Mouse (Mus musculus) neural tube, embryonic 11.5 days (tissue): ENCODE data around the gene Adamts7. TPM values are rescaled to one million over a fixed set of nuclear protein-coding genes. Genes with fewer than 3 reads are reported as not detected.

Experiments used
- ATAC-seq: fragments of 200-750 bp; cut with Nextera tagmentation; 2 replicates; pipeline ENCODE4 v1.8.0; 2017; ENCODE audit warnings: moderate number of reproducible peaks, mild to moderate bottlenecking, moderate TSS enrichment, moderate library complexity; ENCODE audit not compliant: insufficient read depth, low FRiP score, low TSS enrichment
- DNase-seq: peaks from one replicate; pipeline ENCODE4 v3.0.0-alpha.2; 2015; ENCODE audit warnings: low spot score
- H3K27ac ChIP-seq: fragments of 300-500 bp; sonication (generic); 2 replicates; pipeline ENCODE4 v1.5.1; 2014; ENCODE audit warnings: low read depth, mild to moderate bottlenecking, low read length
- H3K27me3 ChIP-seq: fragments of 300-500 bp; sonication (generic); 2 replicates; pipeline ENCODE4 v1.6.1; 2014; ENCODE audit warnings: mild to moderate bottlenecking, low read length, mixed read lengths; ENCODE audit not compliant: control insufficient read depth, insufficient read depth
- H3K36me3 ChIP-seq: fragments of 300-500 bp; sonication (generic); 2 replicates; pipeline ENCODE4 v1.6.1; 2014; ENCODE audit warnings: mild to moderate bottlenecking, low read length, moderate library complexity, mixed read lengths; ENCODE audit not compliant: control insufficient read depth, insufficient read depth
- H3K4me1 ChIP-seq: fragments of 300-500 bp; sonication (generic); 2 replicates; pipeline ENCODE4 v1.6.1; 2014; ENCODE audit warnings: low read length, mixed read lengths; ENCODE audit not compliant: control insufficient read depth, insufficient read depth
- H3K4me2 ChIP-seq: fragments of 300-500 bp; sonication (generic); 2 replicates; pipeline ENCODE4 v1.6.1; 2014; ENCODE audit warnings: low read depth, mild to moderate bottlenecking, moderate library complexity
- H3K4me3 ChIP-seq: fragments of 300-500 bp; sonication (generic); 2 replicates; pipeline ENCODE4 v1.5.1; 2014; ENCODE audit warnings: low read depth, low read length
- H3K9ac ChIP-seq: fragments of 300-500 bp; sonication (generic); 2 replicates; pipeline ENCODE4 v1.6.1; 2014; ENCODE audit warnings: mild to moderate bottlenecking, low read length
- H3K9me3 ChIP-seq: fragments of 300-500 bp; sonication (generic); 2 replicates; pipeline ENCODE4 v1.6.1; 2016; ENCODE audit warnings: low read length; ENCODE audit not compliant: control insufficient read depth
- WGBS: fragments of 180-500 bp; shearing (Covaris S2); extraction: QIAGEN DNeasy Blood & Tissue Kit; methylation state at CpG from one replicate; pipeline ENCODE4 v1.1.7; 2014; 5-methylcytosine and 5-hydroxymethylcytosine counted together
- polyA plus RNA-seq: library from polyadenylated mRNA; unstranded; fragments of >200 nt; fragmentation: Nextera tagmentation; extraction: Ambion mirVana; gene quantifications from 2 replicates; pipeline ENCODE4 v1.2.1, GENCODE M21; 2014

Gene Adamts7
- polyA plus RNA-seq, 1 experiment from 2014 or later: 15.5 TPM

DNA sequence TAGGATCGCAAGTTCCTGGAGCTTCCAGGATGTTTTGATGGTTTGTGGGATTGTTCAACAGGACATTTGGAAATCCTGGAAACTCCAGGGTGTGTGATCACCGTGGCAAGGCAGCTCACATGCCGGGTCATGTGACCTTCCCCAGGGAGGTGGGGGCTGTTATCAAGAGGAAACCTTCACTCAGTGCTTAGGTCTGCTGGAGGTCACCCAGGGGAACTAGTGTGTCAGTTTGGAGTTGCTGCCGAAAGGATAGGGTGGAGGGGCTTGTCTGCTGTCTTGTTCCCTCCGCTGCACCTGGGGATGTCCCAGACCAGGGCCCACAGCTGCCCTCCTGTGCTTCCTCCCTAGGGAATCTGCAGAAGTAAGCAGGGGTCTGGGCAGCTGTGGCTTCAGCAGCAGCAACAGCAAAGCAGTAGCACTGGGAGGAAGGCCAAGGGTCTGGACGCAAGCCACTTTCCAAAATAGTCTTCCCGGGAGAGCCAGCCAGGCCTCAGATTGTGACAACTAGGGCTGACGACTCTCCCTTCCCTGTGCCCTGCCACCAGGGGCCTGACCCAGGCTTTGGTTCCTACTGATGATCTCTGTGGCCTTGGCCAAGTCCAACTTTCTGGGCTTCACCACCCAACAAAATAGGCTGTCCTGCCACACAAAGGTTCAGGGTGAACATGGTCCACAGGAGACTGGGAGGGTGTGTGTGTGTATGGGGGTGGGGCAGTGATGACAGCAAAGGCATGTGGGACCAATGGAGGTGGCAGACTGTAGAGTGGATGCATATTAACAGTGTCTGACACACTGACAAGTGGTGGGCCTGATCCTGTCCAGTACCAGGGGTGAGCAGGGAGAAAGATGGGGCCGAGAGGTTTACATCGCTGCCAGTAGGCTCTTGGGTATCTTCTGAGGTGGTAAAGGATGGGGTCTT is 35.9 kb downstream of the Adamts7 start:
- H3K36me3 ChIP-seq: peaks cover 7% of the 10 kb centered on the region
- H3K4me3 ChIP-seq: no peak overlapping the region
- WGBS: 79% methylated on average over 10 of the region's 10 CpGs
- no peak overlapping the region for H3K27ac ChIP-seq
- H3K27me3 ChIP-seq: no peaks in the 10 kb centered on the region
- no peak overlapping the region for H3K9ac ChIP-seq
- H3K9me3 ChIP-seq: no peaks in the 10 kb centered on the region
- no peak overlapping the region for H3K4me2 ChIP-seq
- DNase-seq (no peak), ATAC-seq (no peak)
- no peaks in the 10 kb centered on the region for H3K4me1 ChIP-seq

DNA sequence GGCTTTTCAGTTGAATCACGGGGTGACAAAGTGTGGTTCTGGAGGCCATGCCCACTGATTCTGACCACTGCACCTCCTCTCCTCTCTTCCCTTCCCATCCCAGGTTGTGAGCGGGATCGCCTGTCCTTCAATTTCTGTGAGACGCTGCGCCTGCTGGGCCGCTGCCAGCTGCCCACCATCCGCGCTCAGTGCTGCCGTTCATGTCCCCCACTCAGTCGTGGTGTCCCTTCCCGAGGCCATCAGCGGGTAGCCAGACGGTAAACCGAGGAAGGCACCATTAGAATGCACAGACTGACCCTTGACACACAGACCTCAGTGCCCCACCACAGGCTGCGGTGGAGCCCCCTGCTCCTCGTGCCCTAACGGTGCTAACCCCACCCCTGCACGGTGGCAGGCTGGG is 36.7 kb downstream of the Adamts7 start:
- Histone ChIP-seq H3K27ac (no peak overlapping the region), H3K9me3 (no peaks in the 10 kb centered on the region), H3K9ac (no peak overlapping the region), H3K27me3 (no peaks in the 10 kb centered on the region), H3K4me3 (no peak overlapping the region), H3K4me2 (no peak overlapping the region), H3K36me3 (0 out of 2 replicates have a peak, but pooled peaks cover 5% of the 10 kb centered on the region), H3K4me1 (no peaks in the 10 kb centered on the region)
- 96% methylated on average over 18 of the region's 18 CpGs for WGBS
- no peak for ATAC-seq
- DNase-seq: no peak

GRCm38 (mm10) chr9:90200501-90200900 is 37.6 kb downstream of the Adamts7 start:
- Histone ChIP-seq H3K36me3 (0 out of 2 replicates have a peak, but pooled peaks cover 2% of the 10 kb centered on the region), H3K27me3 (no peaks in the 10 kb centered on the region), H3K27ac (no peak overlapping the region), H3K4me3 (no peak overlapping the region), H3K4me2 (no peak overlapping the region), H3K9me3 (no peaks in the 10 kb centered on the region), H3K4me1 (no peaks in the 10 kb centered on the region), H3K9ac (no peak overlapping the region)
- WGBS: 96% methylated on average over 4 of the region's 4 CpGs
- ATAC-seq (no peak), DNase-seq (no peak)

GRCm38 (mm10) chr9:90201096-90201495 is 38.2 kb downstream of the Adamts7 start:
- no peaks in the 10 kb centered on the region for H3K9me3 ChIP-seq
- H3K4me2 ChIP-seq: no peak overlapping the region
- H3K4me1 ChIP-seq: no peaks in the 10 kb centered on the region
- DNase-seq: no peak
- no peak overlapping the region for H3K27ac ChIP-seq
- 0 out of 2 replicates have a peak, but pooled peaks cover 2% of the 10 kb centered on the region for H3K36me3 ChIP-seq
- H3K4me3 ChIP-seq: no peak overlapping the region
- ATAC-seq: no peak
- 85% methylated on average over 7 of the region's 7 CpGs for WGBS
- H3K9ac ChIP-seq: no peak overlapping the region
- H3K27me3 ChIP-seq: no peaks in the 10 kb centered on the region

DNA sequence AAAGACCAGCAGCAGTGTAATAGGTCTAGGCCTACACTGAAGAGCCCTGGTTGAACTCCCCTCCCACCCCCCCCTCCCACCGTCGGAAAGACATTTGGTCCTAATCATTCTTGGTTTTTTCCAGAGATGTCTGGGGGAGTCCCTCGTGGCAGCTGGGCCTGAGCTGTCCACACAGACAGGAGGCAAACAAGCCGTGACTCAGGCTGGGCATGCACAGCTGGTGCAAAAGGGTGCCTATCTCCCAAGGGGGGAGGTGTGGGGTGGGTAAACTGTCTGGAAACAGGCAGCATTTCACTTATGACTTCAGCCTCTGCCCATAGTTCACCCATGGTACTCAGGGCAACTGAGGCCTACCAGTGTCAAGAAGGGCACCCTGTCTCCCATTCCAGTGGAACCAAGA is 38.7 kb downstream of the Adamts7 start:
- Histone ChIP-seq H3K9me3 (no peaks in the 10 kb centered on the region), H3K4me3 (no peak overlapping the region), H3K4me2 (no peak overlapping the region), H3K27ac (no peak overlapping the region), H3K4me1 (no peaks in the 10 kb centered on the region), H3K9ac (no peak overlapping the region), H3K27me3 (no peaks in the 10 kb centered on the region), H3K36me3 (0 out of 2 replicates have a peak, but pooled peaks cover 2% of the 10 kb centered on the region)
- 79% methylated on average over 4 of the region's 4 CpGs for WGBS
- DNase-seq (no peak), ATAC-seq (no peak)

DNA sequence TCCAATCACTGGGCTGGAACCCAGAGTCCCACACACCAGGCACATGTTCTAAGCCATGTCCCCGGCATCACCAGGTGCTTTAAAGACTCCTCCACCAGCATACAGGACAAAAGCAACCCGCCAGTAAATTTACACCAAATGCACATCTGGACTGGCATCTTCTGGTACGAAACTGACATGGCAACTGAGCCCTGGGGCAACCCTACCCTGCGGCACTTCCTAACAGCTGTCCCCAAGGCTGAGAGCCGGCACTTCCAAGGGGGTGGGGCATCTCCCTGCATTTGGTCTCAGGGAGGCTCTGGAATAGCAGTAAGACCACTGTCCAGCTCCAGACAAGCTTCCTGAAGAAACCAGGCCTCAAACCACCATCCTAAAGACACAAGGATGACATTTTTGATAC is 40.4 kb downstream of the Adamts7 start:
- ATAC-seq (no peak), DNase-seq (no peak)
- no peaks in the 10 kb centered on the region for H3K4me1 ChIP-seq
- H3K27ac ChIP-seq: no peak overlapping the region
- 82% methylated on average over 5 of the region's 5 CpGs for WGBS
- H3K36me3 ChIP-seq: 0 out of 2 replicates have a peak, but pooled peaks cover 2% of the 10 kb centered on the region
- H3K4me2 ChIP-seq: no peak overlapping the region
- H3K9ac ChIP-seq: no peak overlapping the region
- no peak overlapping the region for H3K4me3 ChIP-seq
- H3K27me3 ChIP-seq: no peaks in the 10 kb centered on the region
- no peaks in the 10 kb centered on the region for H3K9me3 ChIP-seq

GRCm38 (mm10) chr9:90204396-90204915 is 41.6 kb downstream of the Adamts7 start:
- WGBS: 64% methylated on average over 8 of the region's 8 CpGs
- Histone ChIP-seq H3K27ac (no peak overlapping the region), H3K4me2 (no peak overlapping the region), H3K4me1 (no peaks in the 10 kb centered on the region), H3K9ac (no peak overlapping the region), H3K36me3 (no peaks in the 10 kb centered on the region), H3K4me3 (no peak overlapping the region), H3K9me3 (no peaks in the 10 kb centered on the region), H3K27me3 (no peaks in the 10 kb centered on the region)
- no peak for ATAC-seq
- DNase-seq: no peak

GRCm38 (mm10) chr9:90206500-90206899 is 43.6 kb downstream of the Adamts7 start:
- DNase-seq: peak; percentile 81
- no peak overlapping the region for H3K27ac ChIP-seq
- H3K4me2 ChIP-seq: no peak overlapping the region
- no peaks in the 10 kb centered on the region for H3K36me3 ChIP-seq
- peak; percentile 63; the same call in 1 of the 2 replicates for ATAC-seq
- no peak overlapping the region for H3K4me3 ChIP-seq
- no peaks in the 10 kb centered on the region for H3K27me3 ChIP-seq
- no peak overlapping the region for H3K9ac ChIP-seq
- 45% methylated on average over 2 of the region's 2 CpGs for WGBS
- no peaks in the 10 kb centered on the region for H3K9me3 ChIP-seq
- no peaks in the 10 kb centered on the region for H3K4me1 ChIP-seq

DNA sequence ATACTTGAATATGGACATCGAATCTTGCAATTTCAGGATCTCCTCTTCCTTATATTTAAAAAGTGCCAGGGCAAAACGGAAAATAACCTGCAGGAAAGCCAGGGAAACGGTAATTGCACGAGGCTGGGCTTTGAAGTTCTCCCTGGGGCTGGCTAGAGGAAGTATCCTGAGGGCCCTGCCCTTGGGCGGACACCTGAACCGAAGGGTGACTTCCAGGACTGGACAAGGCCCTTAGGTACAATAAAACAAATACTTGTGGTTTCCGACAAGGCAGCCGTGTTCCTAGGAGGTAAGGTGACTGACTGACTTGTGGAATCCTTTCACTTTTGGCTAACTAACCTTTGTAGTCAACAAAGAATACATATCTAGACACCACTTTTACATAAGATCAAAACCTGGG is 44.9 kb downstream of the Adamts7 start:
- no peak for ATAC-seq

More for the DNA sequence above, 44.9 kb downstream of the Adamts7 start:
- Histone ChIP-seq H3K4me2 (no peak overlapping the region), H3K4me3 (no peak overlapping the region), H3K27ac (no peak overlapping the region), H3K36me3 (no peaks in the 10 kb centered on the region), H3K27me3 (no peaks in the 10 kb centered on the region), H3K4me1 (no peaks in the 10 kb centered on the region), H3K9me3 (no peaks in the 10 kb centered on the region), H3K9ac (no peak overlapping the region)
- WGBS: 81% methylated on average over 8 of the region's 8 CpGs
- no peak for DNase-seq
